Mouse (Mus musculus) hindbrain, embryonic 10.5 days (tissue): ENCODE measurements around the gene Zdhhc12. TPM values are rescaled to one million over a fixed set of nuclear protein-coding genes. Genes with fewer than 3 reads are reported as not detected.
"Not testable (repeated sequence)": the region's sequence is repeated elsewhere in the genome, so short reads cannot be mapped to it uniquely, and the experiment has no call there.

Source experiments
- DNase-seq: peaks from one replicate; pipeline ENCODE4 v3.0.0-alpha.2; 2017; ENCODE audit warnings: low spot score
- H3K27ac ChIP-seq: fragments of 300-500 bp; sonication (generic); 2 replicates; pipeline ENCODE4 v1.5.1; 2016; ENCODE audit warnings: mild to moderate bottlenecking, moderate library complexity
- H3K27me3 ChIP-seq: fragments of 300-500 bp; sonication (generic); 2 replicates; pipeline ENCODE4 v1.6.1; 2016; ENCODE audit warnings: mild to moderate bottlenecking; ENCODE audit not compliant: poor library complexity, insufficient read depth, severe bottlenecking
- H3K36me3 ChIP-seq: fragments of 300-500 bp; sonication (generic); 2 replicates; pipeline ENCODE4 v1.6.1; 2016; ENCODE audit warnings: mild to moderate bottlenecking, moderate library complexity
- H3K4me1 ChIP-seq: fragments of 300-500 bp; sonication (generic); replicated peaks from 2 replicates; pipeline ENCODE4 v1.6.1; 2016; ENCODE audit warnings: mild to moderate bottlenecking
- H3K4me3 ChIP-seq: fragments of 300-500 bp; sonication (generic); 2 replicates; pipeline ENCODE4 v1.5.1; 2016; ENCODE audit warnings: mild to moderate bottlenecking, moderate library complexity
- H3K9me3 ChIP-seq: fragments of 300-500 bp; sonication (generic); 2 replicates; pipeline ENCODE4 v1.6.1; 2016; ENCODE audit warnings: mild to moderate bottlenecking, moderate library complexity
- WGBS: fragments of 180-500 bp; shearing (Covaris S2); methylation state at CpG from one replicate; pipeline ENCODE4 v1.1.7; 2016; 5-methylcytosine and 5-hydroxymethylcytosine counted together
- polyA plus RNA-seq: library from polyadenylated mRNA; unstranded; fragments of >200 nt; fragmentation: Nextera tagmentation; extraction: Ambion mirVana; gene quantifications from 2 replicates; pipeline ENCODE4 v1.2.1, GENCODE M21; 2016

Gene Zdhhc12
- 37.6 and 41.5 TPM in 2 replicates for polyA plus RNA-seq

- H3K27ac ChIP-seq, result peak within 1 kb of the TSS; percentile 86
- H3K4me3 ChIP-seq, result peak within 1 kb of the TSS; percentile 75
- under 1% methylated on average over 51 of the region's 51 CpGs for WGBS
- peaks cover 44% of the 10 kb centered on the region for H3K36me3 ChIP-seq
- no peaks in the 10 kb centered on the region for H3K9me3 ChIP-seq
- H3K27me3 ChIP-seq, result no peaks in the 10 kb centered on the region
- DNase-seq, result peak; percentile 96
- peaks cover 30% of the 10 kb centered on the region for H3K4me1 ChIP-seq
Observed at GRCm38 (mm10) chr2:30093471-30094207, at the start of gene Zdhhc12. Gene Zdhhc12 (minus strand): TSS chr2:30093648.

- not testable (repeated sequence) for H3K4me3 ChIP-seq, H3K4me1 ChIP-seq, H3K9me3 ChIP-seq, DNase-seq, H3K27me3 ChIP-seq, H3K27ac ChIP-seq
- 95% methylated on average over 4 of the region's 4 CpGs for WGBS
- peaks cover 95% of the 10 kb centered on the region for H3K36me3 ChIP-seq
Observed at GRCm38 (mm10) chr2:30140021-30140420, 46.6 kb upstream of the Zdhhc12 start.

GRCm38 (mm10) chr2:30136458-30136857 lies 43.0 kb upstream of the Zdhhc12 start:
- H3K36me3 ChIP-seq, result peaks cover 59% of the 10 kb centered on the region
- WGBS, result 90% methylated on average over 10 of the region's 10 CpGs

GRCm38 (mm10) chr2:30134928-30135620 lies 41.6 kb upstream of the Zdhhc12 start:
- Histone ChIP-seq H3K27me3 (no peaks in the 10 kb centered on the region), H3K4me1 (peaks cover 26% of the 10 kb centered on the region), H3K4me3 (peak overlapping the region; percentile 97), H3K9me3 (no peaks in the 10 kb centered on the region), H3K27ac (peak overlapping the region; percentile 94; the same call in 1 of the 2 replicates), H3K36me3 (peaks cover 45% of the 10 kb centered on the region)
- DNase-seq, result no peak
- WGBS, result 69% methylated on average over 10 of the region's 10 CpGs

More at GRCm38 (mm10) chr2:30136458-30136857, 43.0 kb upstream of the Zdhhc12 start:
- Histone ChIP-seq H3K4me1 (peaks cover 26% of the 10 kb centered on the region), H3K9me3 (no peaks in the 10 kb centered on the region), H3K4me3 (no peak overlapping the region), H3K27me3 (no peaks in the 10 kb centered on the region), H3K27ac (no peak overlapping the region)
- no peak for DNase-seq

- H3K36me3 ChIP-seq, result peaks cover 40% of the 10 kb centered on the region
- H3K9me3 ChIP-seq, result no peaks in the 10 kb centered on the region
- H3K27me3 ChIP-seq, result no peaks in the 10 kb centered on the region
- WGBS, result 34% methylated on average over 6 of the region's 6 CpGs
- peaks cover 26% of the 10 kb centered on the region for H3K4me1 ChIP-seq
- peak overlapping the region; percentile 94 for H3K27ac ChIP-seq
- DNase-seq, result no peak
- H3K4me3 ChIP-seq, result peak overlapping the region; percentile 97
Observed at GRCm38 (mm10) chr2:30134378-30134711, 40.9 kb upstream of the Zdhhc12 start.

GRCm38 (mm10) chr2:30133613-30134377 lies 40.3 kb upstream of the Zdhhc12 start, which contains the start of gene Tbc1d13:
Gene Tbc1d13 (plus strand): TSS chr2:30133746.
- H3K36me3 ChIP-seq, result peaks cover 36% of the 10 kb centered on the region

GRCm38 (mm10) chr2:30132801-30133612 lies 39.6 kb upstream of the Zdhhc12 start:
- peak overlapping the region; percentile 94 for H3K27ac ChIP-seq
- WGBS, result 29% methylated on average over 16 of the region's 16 CpGs

More at GRCm38 (mm10) chr2:30133613-30134377, 40.3 kb upstream of the Zdhhc12 start, which contains the start of gene Tbc1d13:
- H3K4me3 ChIP-seq, result peak within 1 kb of the TSS; percentile 97
- no peaks in the 10 kb centered on the region for H3K9me3 ChIP-seq
- peak; percentile 96 for DNase-seq
- peak within 1 kb of the TSS; percentile 94 for H3K27ac ChIP-seq
- H3K4me1 ChIP-seq, result peaks cover 26% of the 10 kb centered on the region
- under 1% methylated on average over 46 of the region's 46 CpGs for WGBS
- no peaks in the 10 kb centered on the region for H3K27me3 ChIP-seq

GRCm38 (mm10) chr2:30131240-30131639 lies 37.8 kb upstream of the Zdhhc12 start:
- not testable (repeated sequence) for H3K27ac ChIP-seq, H3K9me3 ChIP-seq, H3K27me3 ChIP-seq, DNase-seq, H3K4me3 ChIP-seq
- WGBS, result 73% methylated on average over 5 of the region's 5 CpGs
- peaks cover 12% of the 10 kb centered on the region for H3K36me3 ChIP-seq
- peaks cover 26% of the 10 kb centered on the region for H3K4me1 ChIP-seq

More at GRCm38 (mm10) chr2:30132801-30133612, 39.6 kb upstream of the Zdhhc12 start:
- Histone ChIP-seq H3K4me3 (peak overlapping the region; percentile 97), H3K27me3 (no peaks in the 10 kb centered on the region), H3K4me1 (peaks cover 26% of the 10 kb centered on the region), H3K36me3 (peaks cover 29% of the 10 kb centered on the region), H3K9me3 (no peaks in the 10 kb centered on the region)
- no peak for DNase-seq

GRCm38 (mm10) chr2:30130156-30130555 lies 36.7 kb upstream of the Zdhhc12 start:
- 84% methylated on average over 4 of the region's 4 CpGs for WGBS
- Histone ChIP-seq H3K4me3 (no peak overlapping the region), H3K27ac (no peak overlapping the region), H3K36me3 (peaks cover under 1% of the 10 kb centered on the region; the same call in 1 of the 2 replicates), H3K9me3 (no peaks in the 10 kb centered on the region), H3K4me1 (peaks cover 24% of the 10 kb centered on the region), H3K27me3 (no peaks in the 10 kb centered on the region)
- DNase-seq, result no peak

GRCm38 (mm10) chr2:30128789-30129188 lies 35.3 kb upstream of the Zdhhc12 start:
- WGBS, result 31% methylated on average over 2 of the region's 2 CpGs
- no peak overlapping the region for H3K27ac ChIP-seq
- H3K27me3 ChIP-seq, result no peaks in the 10 kb centered on the region
- H3K36me3 ChIP-seq, result no peaks in the 10 kb centered on the region
- peaks cover 24% of the 10 kb centered on the region for H3K4me1 ChIP-seq
- DNase-seq, result peak; percentile 14
- H3K4me3 ChIP-seq, result no peak overlapping the region
- H3K9me3 ChIP-seq, result no peaks in the 10 kb centered on the region

- WGBS, result 10% methylated on average over 31 of the region's 31 CpGs
- DNase-seq, result peak; percentile 93
Observed at GRCm38 (mm10) chr2:30124472-30125274, 31.2 kb upstream of the Zdhhc12 start, which contains the start of gene Zer1. Gene Zer1 (minus strand): TSS chr2:30124585.

More at GRCm38 (mm10) chr2:30124472-30125274, 31.2 kb upstream of the Zdhhc12 start, which contains the start of gene Zer1:
- H3K36me3 ChIP-seq, result 0 out of 2 replicates have a peak, but pooled peaks cover 5% of the 10 kb centered on the region
- H3K4me1 ChIP-seq, result peaks cover 36% of the 10 kb centered on the region
- H3K4me3 ChIP-seq, result peak within 1 kb of the TSS; percentile 93
- no peaks in the 10 kb centered on the region for H3K9me3 ChIP-seq
- H3K27me3 ChIP-seq, result no peaks in the 10 kb centered on the region
- peak within 1 kb of the TSS; percentile 95 for H3K27ac ChIP-seq
